Mouse (Mus musculus) embryonic facial prominence, embryonic 14.5 days (tissue): ENCODE measurements around the gene Nfatc2ip. TPM values are rescaled to one million over a fixed set of nuclear protein-coding genes. Genes with fewer than 3 reads are reported as not detected.

ENCODE experiments used
- ATAC-seq: fragments of 200-750 bp; cut with Nextera tagmentation; 2 replicates; pipeline ENCODE4 v1.8.0; 2017; ENCODE audit warnings: low read depth, moderate number of reproducible peaks, moderate TSS enrichment
- DNase-seq: peaks from one replicate; pipeline ENCODE4 v3.0.0-alpha.2; 2015; ENCODE audit warnings: low spot score
- H3K27ac ChIP-seq: fragments of 300-500 bp; sonication (generic); replicated peaks from 2 replicates; pipeline ENCODE4 v1.5.1; 2014; ENCODE audit warnings: low read depth, mild to moderate bottlenecking, low read length, moderate library complexity
- H3K27me3 ChIP-seq: fragments of 300-500 bp; sonication (generic); replicated peaks from 2 replicates; pipeline ENCODE4 v1.6.1; 2014; ENCODE audit warnings: low read length; ENCODE audit not compliant: control insufficient read depth, insufficient read depth
- H3K36me3 ChIP-seq: fragments of 300-500 bp; sonication (generic); 2 replicates; pipeline ENCODE4 v1.6.1; 2014; ENCODE audit warnings: low read length, mixed read lengths; ENCODE audit not compliant: control insufficient read depth, insufficient read depth
- H3K4me1 ChIP-seq: fragments of 300-500 bp; sonication (generic); 2 replicates; pipeline ENCODE4 v1.6.1; 2014; ENCODE audit warnings: antibody characterized with exemption, low read length; ENCODE audit not compliant: control insufficient read depth, insufficient read depth
- H3K4me2 ChIP-seq: fragments of 300-500 bp; sonication (generic); 2 replicates; pipeline ENCODE4 v1.6.1; 2014; ENCODE audit warnings: low read depth, mild to moderate bottlenecking, low read length, moderate library complexity, mixed read lengths
- H3K4me3 ChIP-seq: fragments of 300-500 bp; sonication (generic); 2 replicates; pipeline ENCODE4 v1.5.1; 2014; ENCODE audit warnings: low read depth, mild to moderate bottlenecking, low read length
- H3K9ac ChIP-seq: fragments of 300-500 bp; sonication (generic); 2 replicates; pipeline ENCODE4 v1.6.1; 2014; ENCODE audit warnings: low read depth, mild to moderate bottlenecking, low read length, moderate library complexity, mixed read lengths
- H3K9me3 ChIP-seq: fragments of 300-500 bp; sonication (generic); 2 replicates; pipeline ENCODE4 v1.6.1; 2016; ENCODE audit warnings: low read length; ENCODE audit not compliant: control insufficient read depth
- WGBS: fragments of 180-500 bp; shearing (Covaris S2); extraction: QIAGEN DNeasy Blood & Tissue Kit; methylation state at CpG from one replicate; pipeline ENCODE4 v1.1.7; 2014; 5-methylcytosine and 5-hydroxymethylcytosine counted together
- polyA plus RNA-seq: library from polyadenylated mRNA; unstranded; fragments of >200 nt; fragmentation: Nextera tagmentation; extraction: Ambion mirVana; gene quantifications from 2 replicates; pipeline ENCODE4 v1.2.1, GENCODE M21; 2014

The Nfatc2ip gene
- polyA plus RNA-seq, 1 experiment from 2014 or later = 2.6 TPM

- no peaks in the 10 kb centered on the region for H3K9me3 ChIP-seq
- no peak overlapping the region for H3K27ac ChIP-seq
- H3K4me1 ChIP-seq = peaks cover 6% of the 10 kb centered on the region; the same call in 1 of the 2 replicates
- ATAC-seq (no peak), DNase-seq (no peak)
- no peaks in the 10 kb centered on the region for H3K27me3 ChIP-seq
- H3K4me3 ChIP-seq = no peak overlapping the region
- H3K4me2 ChIP-seq = no peak overlapping the region
- WGBS = 80% methylated on average over 6 of the region's 6 CpGs
- peaks cover 36% of the 10 kb centered on the region for H3K36me3 ChIP-seq
- H3K9ac ChIP-seq = no peak overlapping the region
Measured at GRCm38 (mm10) chr7:126374526-126374925, 22.0 kb downstream of the Nfatc2ip start.

GRCm38 (mm10) chr7:126373007-126373406 lies 23.5 kb downstream of the Nfatc2ip start:
- Histone ChIP-seq H3K4me3 (no peak overlapping the region), H3K9me3 (no peaks in the 10 kb centered on the region), H3K36me3 (peaks cover 36% of the 10 kb centered on the region), H3K4me1 (peaks cover 6% of the 10 kb centered on the region; the same call in 1 of the 2 replicates), H3K27ac (no peak overlapping the region), H3K4me2 (no peak overlapping the region), H3K9ac (no peak overlapping the region), H3K27me3 (no peaks in the 10 kb centered on the region)
- DNase-seq (no peak), ATAC-seq (no peak)
- 84% methylated on average over 9 of the region's 9 CpGs for WGBS

- no peak within 1 kb of the TSS for H3K27ac ChIP-seq
- no peak within 1 kb of the TSS for H3K4me3 ChIP-seq
- peaks cover 36% of the 10 kb centered on the region for H3K36me3 ChIP-seq
- H3K9me3 ChIP-seq = no peaks in the 10 kb centered on the region
- ATAC-seq (no peak), DNase-seq (no peak)
- no peaks in the 10 kb centered on the region for H3K27me3 ChIP-seq
- WGBS = 77% methylated on average over 6 of the region's 13 CpGs
- no peak within 1 kb of the TSS for H3K9ac ChIP-seq
- no peak within 1 kb of the TSS for H3K4me2 ChIP-seq
- no peaks in the 10 kb centered on the region for H3K4me1 ChIP-seq
Measured at GRCm38 (mm10) chr7:126369393-126369792, 27.1 kb downstream of the Nfatc2ip start, which contains the start of gene Lat. Gene Lat, minus strand, starts transcription at chr7:126369570.

DNA sequence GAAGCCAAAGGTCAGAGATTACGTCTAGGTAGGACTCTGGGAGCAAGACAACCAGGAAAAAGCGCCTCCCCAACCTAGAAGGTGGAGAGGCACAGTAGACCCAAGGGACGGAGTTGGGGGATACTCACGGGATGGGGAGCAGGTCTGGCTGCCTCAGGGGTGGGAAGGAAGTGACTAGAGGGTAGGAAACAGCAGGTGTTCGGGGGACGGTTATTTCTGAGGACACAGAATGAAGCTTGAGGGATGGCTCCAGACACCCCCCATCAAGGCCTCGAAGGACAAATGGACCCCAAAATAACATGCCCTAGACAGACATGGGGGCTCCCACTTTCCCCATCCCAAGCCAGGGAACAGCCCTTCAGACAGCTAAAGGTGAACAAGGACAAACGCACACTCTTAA lies 28.2 kb downstream of the Nfatc2ip start:
- no peak for DNase-seq
- H3K9me3 ChIP-seq = no peaks in the 10 kb centered on the region
- H3K4me1 ChIP-seq = no peaks in the 10 kb centered on the region
- peaks cover 34% of the 10 kb centered on the region for H3K36me3 ChIP-seq
- 82% methylated on average over 8 of the region's 8 CpGs for WGBS
- no peak overlapping the region for H3K4me3 ChIP-seq
- no peak for ATAC-seq
- no peaks in the 10 kb centered on the region for H3K27me3 ChIP-seq
- no peak overlapping the region for H3K9ac ChIP-seq
- no peak overlapping the region for H3K27ac ChIP-seq
- H3K4me2 ChIP-seq = no peak overlapping the region

DNA sequence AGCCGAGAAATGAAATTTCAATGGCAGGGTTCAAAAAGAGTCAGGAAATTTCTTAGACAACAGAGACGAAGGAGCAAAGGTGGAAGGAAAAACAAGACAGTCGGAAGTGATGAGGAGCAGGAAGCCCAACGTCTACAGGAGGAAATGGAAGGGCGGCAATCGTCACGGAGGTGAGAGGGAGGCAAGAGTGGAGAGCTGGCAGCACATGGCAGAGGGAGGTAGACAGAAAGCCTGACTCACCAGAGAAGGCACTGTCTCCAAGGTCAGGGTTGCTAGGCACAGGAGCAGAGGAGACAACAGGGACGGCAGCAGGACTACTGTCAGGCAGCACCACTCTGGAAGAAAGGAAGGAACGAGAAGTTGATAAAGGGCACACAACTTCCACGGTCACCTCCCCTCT lies 28.9 kb downstream of the Nfatc2ip start:
- H3K27me3 ChIP-seq = no peaks in the 10 kb centered on the region
- ATAC-seq (no peak), DNase-seq (no peak)
- H3K27ac ChIP-seq = no peak overlapping the region
- H3K4me3 ChIP-seq = no peak overlapping the region
- no peak overlapping the region for H3K4me2 ChIP-seq
- WGBS = 89% methylated on average over 10 of the region's 10 CpGs
- no peak overlapping the region for H3K9ac ChIP-seq
- H3K9me3 ChIP-seq = no peaks in the 10 kb centered on the region
- H3K36me3 ChIP-seq = peaks cover 28% of the 10 kb centered on the region
- H3K4me1 ChIP-seq = no peaks in the 10 kb centered on the region

GRCm38 (mm10) chr7:126363038-126363437 lies 33.5 kb downstream of the Nfatc2ip start:
- Histone ChIP-seq H3K4me1 (no peaks in the 10 kb centered on the region), H3K27ac (no peak overlapping the region), H3K36me3 (no peaks in the 10 kb centered on the region), H3K9ac (no peak overlapping the region), H3K4me2 (no peak overlapping the region), H3K9me3 (no peaks in the 10 kb centered on the region), H3K27me3 (no peaks in the 10 kb centered on the region), H3K4me3 (no peak overlapping the region)
- WGBS = 83% methylated on average over 6 of the region's 6 CpGs
- DNase-seq = no peak
- ATAC-seq = no peak

- no peaks in the 10 kb centered on the region for H3K4me1 ChIP-seq
- no peak overlapping the region; the same call in 1 of the 2 replicates for H3K4me2 ChIP-seq
- no peaks in the 10 kb centered on the region for H3K27me3 ChIP-seq
- 73% methylated on average over 13 of the region's 13 CpGs for WGBS
- no peak overlapping the region for H3K9ac ChIP-seq
- H3K9me3 ChIP-seq = no peaks in the 10 kb centered on the region
- H3K36me3 ChIP-seq = no peaks in the 10 kb centered on the region
- H3K4me3 ChIP-seq = no peak overlapping the region
- DNase-seq (peak; percentile 26), ATAC-seq (no peak)
- H3K27ac ChIP-seq = no peak overlapping the region
Measured at GRCm38 (mm10) chr7:126359049-126359448, 37.5 kb downstream of the Nfatc2ip start.

- Histone ChIP-seq H3K4me1 (no peaks in the 10 kb centered on the region), H3K36me3 (no peaks in the 10 kb centered on the region), H3K27ac (no peak overlapping the region), H3K4me2 (no peak overlapping the region), H3K4me3 (no peak overlapping the region), H3K9me3 (no peaks in the 10 kb centered on the region), H3K27me3 (no peaks in the 10 kb centered on the region), H3K9ac (no peak overlapping the region)
- DNase-seq = no peak
- WGBS = 92% methylated on average over 9 of the region's 9 CpGs
- no peak for ATAC-seq
Measured at GRCm38 (mm10) chr7:126358413-126358812, 38.1 kb downstream of the Nfatc2ip start.

DNA sequence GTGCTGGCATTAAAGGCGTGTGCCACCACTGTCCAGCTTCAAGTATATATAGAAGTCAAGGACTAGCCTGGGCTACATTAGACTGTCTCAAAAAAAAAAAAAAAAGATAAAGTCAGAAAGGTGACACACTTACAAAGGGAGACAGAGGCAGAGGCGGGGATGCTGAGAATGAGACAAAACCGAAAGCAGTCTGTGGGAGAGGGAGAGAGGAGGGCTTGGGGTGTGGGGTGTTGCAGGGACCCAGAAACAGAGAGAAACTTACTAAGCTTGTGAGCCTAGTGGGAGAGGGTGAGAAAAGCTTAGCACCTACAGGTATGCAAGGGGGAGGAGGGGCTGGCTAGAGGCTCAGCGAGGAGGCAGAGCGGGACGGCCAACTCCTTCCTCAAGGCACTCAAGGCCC lies 38.7 kb downstream of the Nfatc2ip start:
- no peak for ATAC-seq
- no peak overlapping the region for H3K9ac ChIP-seq

More for the DNA sequence above, 38.7 kb downstream of the Nfatc2ip start:
- Histone ChIP-seq H3K4me2 (no peak overlapping the region), H3K9me3 (no peaks in the 10 kb centered on the region), H3K4me3 (no peak overlapping the region), H3K4me1 (no peaks in the 10 kb centered on the region), H3K27me3 (no peaks in the 10 kb centered on the region), H3K36me3 (no peaks in the 10 kb centered on the region), H3K27ac (no peak overlapping the region)
- DNase-seq = no peak
- WGBS = 95% methylated on average over 6 of the region's 6 CpGs
